Mouse (Mus musculus): ENCODE data around the gene Gm4846.
"Not testable (repeated sequence)": the region's sequence is repeated elsewhere in the genome, so short reads cannot be mapped to it uniquely, and the experiment has no call there.

DNA sequence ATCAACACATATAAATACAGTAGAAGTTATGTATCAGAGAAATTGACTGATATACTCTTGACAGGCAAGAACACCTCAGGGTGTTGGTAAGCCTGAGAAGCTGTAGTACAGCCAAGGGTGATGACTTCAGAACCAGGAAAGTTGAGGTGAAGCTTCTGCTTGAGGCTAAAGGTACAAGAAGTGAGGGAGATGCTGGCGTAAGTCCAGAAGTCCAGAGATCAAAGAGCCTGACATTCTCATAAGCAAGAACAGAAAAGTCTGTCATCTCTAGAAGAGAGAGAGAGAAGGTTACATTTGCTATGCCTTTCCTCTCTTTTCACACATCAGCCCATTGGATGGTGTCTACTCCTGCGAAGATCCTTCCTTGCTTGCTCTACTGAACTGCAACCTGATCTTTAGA lies 6.8 kb upstream of the Gm4846 start:
- TF ChIP-seq POLR2A (IDR thresholded peaks at IDR 0.05; ENCODE audit: low read depth, low read length); CTCF (IDR thresholded peaks at IDR 0.05; ENCODE audit: borderline replicate concordance, insufficient read depth, low read length): not testable (repeated sequence)
